Mouse (Mus musculus): ENCODE results near the gene Cnnm4. TPM values are rescaled to one million over a fixed set of nuclear protein-coding genes. Genes with fewer than 3 reads are reported as not detected.
A peak's percentile ranks its signal among the peaks of the same experiment; 100 is the strongest.

The Cnnm4 gene
- polyA plus RNA-seq, 1 experiment from 2014 or later, result 2.7 TPM

DNA sequence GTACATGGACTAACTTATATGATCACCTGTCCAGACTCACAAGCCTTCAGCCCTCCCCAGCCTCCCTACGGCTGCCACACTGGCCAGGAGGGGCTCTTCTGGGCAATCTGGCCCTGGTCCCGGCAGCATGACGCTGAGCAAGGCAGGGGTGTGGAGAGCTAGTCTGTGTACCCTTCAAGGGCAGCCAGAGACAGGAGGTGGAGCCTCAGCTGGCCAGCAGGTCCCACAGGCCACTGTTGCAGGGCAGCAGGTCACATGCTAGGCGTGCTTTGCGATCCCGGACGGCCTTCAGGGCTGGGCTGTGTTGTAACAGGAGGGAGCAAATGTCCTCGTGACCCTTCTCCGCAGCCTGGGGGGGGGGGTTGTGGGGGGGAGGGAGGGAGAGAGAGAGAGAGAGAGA lies 67.8 kb downstream of the Cnnm4 start, which contains the start of gene Gm42417:
TSS of gene Gm42417 (minus strand) at position 244 of the 400 bp plus-strand sequence.
- peak within 1 kb of the TSS; percentile 10; the same call in 1 of the 2 replicates for H3K27ac ChIP-seq (ENCODE audit: low read length)
- H3K4me3 ChIP-seq (ENCODE audit: low read depth, low read length), result no peak within 1 kb of the TSS
- WGBS (ENCODE audit: insufficient replicate concordance), result 57% methylated on average over 9 of the region's 9 CpGs
- no peak within 1 kb of the TSS for H3K9ac ChIP-seq (ENCODE audit: low read depth, low read length)
- peak; percentile 97 for ATAC-seq (ENCODE audit: low read depth)
- no peaks in the 10 kb centered on the region; the same call in 1 of the 2 replicates for H3K4me1 ChIP-seq (ENCODE audit: control insufficient read depth, low read depth, low read length)
- no peak within 1 kb of the TSS for H3K4me2 ChIP-seq (ENCODE audit: low read depth, low read length)
- no peaks in the 10 kb centered on the region for H3K27me3 ChIP-seq (ENCODE audit: control insufficient read depth, insufficient read depth, low read depth, low read length)
- H3K36me3 ChIP-seq (ENCODE audit: control insufficient read depth, insufficient read depth), result peaks cover 9% of the 10 kb centered on the region; the same call in 1 of the 2 replicates
- no peaks in the 10 kb centered on the region for H3K9me3 ChIP-seq (replicated peaks; ENCODE audit: control insufficient read depth, low read length)

DNA sequence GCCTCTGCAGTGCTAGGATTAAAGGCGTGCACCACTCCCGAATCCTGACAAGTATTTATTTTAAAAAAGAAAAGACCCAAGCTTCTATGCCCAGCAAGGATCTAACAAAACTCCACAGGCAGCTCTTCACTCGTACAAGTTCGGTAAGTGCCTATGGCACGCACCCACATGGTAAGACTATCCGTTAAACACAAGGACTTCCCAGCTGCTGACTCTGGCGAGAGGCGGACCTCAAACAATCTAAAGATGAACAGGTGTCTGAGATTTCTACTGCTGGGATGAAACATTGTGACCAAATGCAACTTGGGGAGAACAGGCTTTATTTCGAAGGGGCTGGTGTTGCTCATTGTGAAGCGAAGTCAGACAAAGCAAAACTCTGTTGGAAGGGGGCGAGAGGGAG lies 68.7 kb downstream of the Cnnm4 start:
- peaks cover 9% of the 10 kb centered on the region; the same call in 1 of the 2 replicates for H3K36me3 ChIP-seq (ENCODE audit: control insufficient read depth, insufficient read depth)
- no peak overlapping the region for H3K4me2 ChIP-seq (ENCODE audit: low read depth, low read length)
- WGBS (ENCODE audit: insufficient replicate concordance), result 80% methylated on average over 11 of the region's 11 CpGs

DNA sequence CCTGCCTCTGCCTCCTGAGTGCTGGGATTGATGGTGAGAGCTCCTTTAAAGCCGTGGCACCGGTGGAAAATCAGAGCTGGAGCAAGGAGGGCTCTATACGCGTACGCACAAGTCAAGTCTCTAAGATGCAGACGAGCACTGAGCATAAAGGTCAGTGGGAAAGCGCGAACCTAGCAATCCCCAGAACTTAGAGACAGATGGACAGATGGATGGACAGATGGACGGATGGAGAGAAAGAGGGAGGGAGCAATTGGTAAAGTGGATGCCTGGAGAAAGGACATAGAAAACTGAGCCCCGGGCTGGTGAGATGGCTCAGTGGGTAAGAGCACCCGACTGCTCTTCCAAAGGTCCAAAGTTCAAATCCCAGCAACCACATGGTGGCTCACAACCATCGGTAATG lies 69.4 kb downstream of the Cnnm4 start:
- no peak for ATAC-seq (ENCODE audit: low read depth)
- Histone ChIP-seq H3K36me3 (ENCODE audit: control insufficient read depth, insufficient read depth) (peaks cover 9% of the 10 kb centered on the region; the same call in 1 of the 2 replicates), H3K9ac (ENCODE audit: low read depth, low read length) (no peak overlapping the region), H3K4me2 (ENCODE audit: low read depth, low read length) (no peak overlapping the region), H3K27me3 (ENCODE audit: control insufficient read depth, insufficient read depth, low read depth, low read length) (no peaks in the 10 kb centered on the region), H3K9me3 (replicated peaks; ENCODE audit: control insufficient read depth, low read length) (no peaks in the 10 kb centered on the region), H3K27ac (ENCODE audit: low read length) (no peak overlapping the region), H3K4me3 (ENCODE audit: low read depth, low read length) (no peak overlapping the region), H3K4me1 (ENCODE audit: control insufficient read depth, low read depth, low read length) (peaks cover 4% of the 10 kb centered on the region)
- WGBS (ENCODE audit: insufficient replicate concordance), result 79% methylated on average over 12 of the region's 12 CpGs

More for the DNA sequence above, 68.7 kb downstream of the Cnnm4 start:
- no peak for ATAC-seq (ENCODE audit: low read depth)
- no peaks in the 10 kb centered on the region; the same call in 1 of the 2 replicates for H3K4me1 ChIP-seq (ENCODE audit: control insufficient read depth, low read depth, low read length)
- H3K27ac ChIP-seq (ENCODE audit: low read length), result no peak overlapping the region
- H3K9ac ChIP-seq (ENCODE audit: low read depth, low read length), result no peak overlapping the region
- no peaks in the 10 kb centered on the region for H3K27me3 ChIP-seq (ENCODE audit: control insufficient read depth, insufficient read depth, low read depth, low read length)
- H3K9me3 ChIP-seq (replicated peaks; ENCODE audit: control insufficient read depth, low read length), result no peaks in the 10 kb centered on the region
- H3K4me3 ChIP-seq (ENCODE audit: low read depth, low read length), result no peak overlapping the region

DNA sequence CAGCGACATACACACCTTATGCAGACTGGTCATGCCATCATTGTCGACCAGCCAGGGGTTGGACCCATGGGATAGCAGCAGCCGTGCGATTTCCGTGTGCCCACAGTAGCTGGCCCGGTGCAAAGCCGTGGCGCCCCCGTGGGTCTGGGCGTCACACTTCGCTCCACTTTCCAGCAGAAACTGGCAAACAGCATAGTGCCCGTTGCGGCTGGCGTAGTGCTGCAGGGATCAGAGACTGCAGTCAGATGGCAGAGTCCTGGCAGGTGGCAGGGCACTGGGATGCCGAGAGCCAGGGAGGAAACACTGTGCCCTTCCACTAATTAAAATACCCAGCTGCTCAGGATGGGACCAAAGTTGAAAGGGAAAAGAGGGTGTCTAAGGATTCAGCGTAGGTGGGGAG lies 70.4 kb downstream of the Cnnm4 start:
- H3K36me3 ChIP-seq (ENCODE audit: control insufficient read depth, insufficient read depth), result peaks cover 9% of the 10 kb centered on the region; the same call in 1 of the 2 replicates

DNA sequence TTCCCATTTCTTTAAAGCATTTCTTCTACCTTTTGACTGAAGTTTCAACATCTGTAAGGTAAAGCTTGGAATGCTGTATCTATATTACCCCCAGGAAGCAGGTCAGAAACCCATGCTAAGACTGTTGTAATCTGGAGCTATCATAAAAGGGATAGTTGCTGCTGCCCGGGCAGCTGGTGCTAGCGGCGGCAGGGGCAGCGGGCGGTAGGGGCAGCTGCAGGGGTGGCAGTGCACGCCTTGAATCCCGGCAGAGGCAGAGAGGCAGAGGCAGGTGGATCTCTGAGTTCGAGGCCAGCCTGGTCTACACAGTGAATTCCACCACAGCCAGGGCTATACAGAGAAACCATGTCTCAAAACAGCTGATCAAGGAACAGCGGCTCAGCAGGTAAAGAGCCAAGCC lies 71.5 kb downstream of the Cnnm4 start:
- Histone ChIP-seq H3K4me2 (ENCODE audit: low read depth, low read length) (no peak overlapping the region), H3K4me1 (ENCODE audit: control insufficient read depth, low read depth, low read length) (peaks cover 11% of the 10 kb centered on the region)
- no peak for ATAC-seq (ENCODE audit: low read depth)

More for the DNA sequence above, 70.4 kb downstream of the Cnnm4 start:
- no peak overlapping the region for H3K4me2 ChIP-seq (ENCODE audit: low read depth, low read length)
- ATAC-seq (ENCODE audit: low read depth), result no peak
- H3K27me3 ChIP-seq (ENCODE audit: control insufficient read depth, insufficient read depth, low read depth, low read length), result no peaks in the 10 kb centered on the region
- no peak overlapping the region for H3K27ac ChIP-seq (ENCODE audit: low read length)
- WGBS (ENCODE audit: insufficient replicate concordance), result 81% methylated on average over 16 of the region's 16 CpGs
- H3K4me3 ChIP-seq (ENCODE audit: low read depth, low read length), result no peak overlapping the region
- H3K9me3 ChIP-seq (replicated peaks; ENCODE audit: control insufficient read depth, low read length), result no peaks in the 10 kb centered on the region
- no peak overlapping the region for H3K9ac ChIP-seq (ENCODE audit: low read depth, low read length)
- H3K4me1 ChIP-seq (ENCODE audit: control insufficient read depth, low read depth, low read length), result peaks cover 11% of the 10 kb centered on the region

DNA sequence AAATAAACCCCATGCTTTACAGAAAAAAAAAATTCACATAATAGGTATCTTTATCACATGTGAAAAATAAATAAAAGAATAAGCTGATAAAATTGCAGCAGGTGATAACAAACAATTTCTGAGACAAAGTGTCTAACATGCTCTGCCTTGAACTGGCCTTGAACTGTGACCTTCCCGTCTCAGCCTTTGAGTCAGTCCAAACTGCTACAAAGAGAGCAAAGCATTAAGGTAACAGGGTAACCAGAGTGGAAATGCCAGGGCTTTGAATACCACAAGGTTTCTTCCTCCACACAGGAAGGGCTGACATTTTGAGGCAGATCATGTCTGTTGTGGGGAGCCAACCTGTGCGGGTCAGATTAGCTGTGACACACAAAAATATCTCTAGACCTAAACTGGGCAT lies 74.0 kb downstream of the Cnnm4 start:
- H3K27ac ChIP-seq (ENCODE audit: low read length), result no peak overlapping the region

More for the DNA sequence above, 71.5 kb downstream of the Cnnm4 start:
- Histone ChIP-seq H3K27me3 (ENCODE audit: control insufficient read depth, insufficient read depth, low read depth, low read length) (no peaks in the 10 kb centered on the region), H3K4me3 (ENCODE audit: low read depth, low read length) (no peak overlapping the region), H3K9ac (ENCODE audit: low read depth, low read length) (no peak overlapping the region), H3K9me3 (replicated peaks; ENCODE audit: control insufficient read depth, low read length) (no peaks in the 10 kb centered on the region), H3K27ac (ENCODE audit: low read length) (no peak overlapping the region), H3K36me3 (ENCODE audit: control insufficient read depth, insufficient read depth) (peaks cover 9% of the 10 kb centered on the region; the same call in 1 of the 2 replicates)
- WGBS (ENCODE audit: insufficient replicate concordance), result 80% methylated on average over 9 of the region's 9 CpGs

DNA sequence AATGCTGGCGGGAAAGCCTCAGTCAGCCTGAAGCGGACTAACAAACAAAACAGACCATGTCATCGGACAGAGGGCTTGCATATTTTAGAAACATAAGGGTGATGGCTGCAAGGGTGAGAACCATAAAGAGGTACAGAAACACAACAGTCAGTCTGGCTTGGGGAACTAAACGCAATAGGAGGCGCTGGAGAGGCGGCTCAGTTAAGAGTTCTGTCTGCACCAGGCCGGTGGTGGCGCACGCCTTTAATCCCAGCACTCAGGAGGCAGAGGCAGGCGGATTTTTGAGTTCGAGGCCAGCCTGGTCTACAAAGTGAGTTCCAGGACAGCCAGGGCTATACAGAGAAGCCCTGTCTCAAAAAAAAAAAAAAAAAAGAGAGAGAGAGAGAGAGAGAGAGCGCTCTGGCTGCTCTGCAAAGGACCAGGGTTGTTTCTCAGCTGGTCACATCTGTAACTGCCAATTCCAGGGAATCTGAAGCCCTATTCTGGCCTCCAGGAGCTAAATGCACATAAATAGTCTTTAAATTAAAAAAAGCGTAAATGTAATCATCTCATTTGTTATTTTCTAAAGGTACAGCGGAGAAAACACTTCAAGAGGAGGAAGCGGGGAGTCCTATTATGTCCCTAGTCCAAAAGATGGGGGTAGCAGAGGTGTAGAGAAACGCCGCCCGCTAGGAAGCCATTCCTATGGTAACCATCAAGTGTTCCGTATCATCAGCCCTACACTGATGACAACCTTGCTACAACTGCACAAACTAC lies 74.6 kb downstream of the Cnnm4 start:
- Histone ChIP-seq H3K36me3 (ENCODE audit: control insufficient read depth, insufficient read depth) (peaks cover 9% of the 10 kb centered on the region; the same call in 1 of the 2 replicates), H3K4me3 (ENCODE audit: low read depth, low read length) (peak overlapping the region; percentile 76), H3K27ac (ENCODE audit: low read length) (no peak overlapping the region), H3K9me3 (replicated peaks; ENCODE audit: control insufficient read depth, low read length) (no peaks in the 10 kb centered on the region), H3K9ac (ENCODE audit: low read depth, low read length) (peak overlapping the region; percentile 73), H3K4me2 (ENCODE audit: low read depth, low read length) (peak overlapping the region; percentile 88), H3K4me1 (ENCODE audit: control insufficient read depth, low read depth, low read length) (peaks cover 11% of the 10 kb centered on the region), H3K27me3 (ENCODE audit: control insufficient read depth, insufficient read depth, low read depth, low read length) (no peaks in the 10 kb centered on the region)
- no peak for ATAC-seq (ENCODE audit: low read depth)
- WGBS (ENCODE audit: insufficient replicate concordance), result 59% methylated on average over 19 of the region's 19 CpGs

More for the DNA sequence above, 74.0 kb downstream of the Cnnm4 start:
- Histone ChIP-seq H3K36me3 (ENCODE audit: control insufficient read depth, insufficient read depth) (peaks cover 9% of the 10 kb centered on the region; the same call in 1 of the 2 replicates), H3K4me2 (ENCODE audit: low read depth, low read length) (no peak overlapping the region), H3K27me3 (ENCODE audit: control insufficient read depth, insufficient read depth, low read depth, low read length) (no peaks in the 10 kb centered on the region), H3K4me3 (ENCODE audit: low read depth, low read length) (no peak overlapping the region), H3K9ac (ENCODE audit: low read depth, low read length) (no peak overlapping the region), H3K9me3 (replicated peaks; ENCODE audit: control insufficient read depth, low read length) (no peaks in the 10 kb centered on the region), H3K4me1 (ENCODE audit: control insufficient read depth, low read depth, low read length) (peaks cover 11% of the 10 kb centered on the region)
- ATAC-seq (ENCODE audit: low read depth), result no peak
- 43% methylated on average over 2 of the region's 2 CpGs for WGBS (ENCODE audit: insufficient replicate concordance)

DNA sequence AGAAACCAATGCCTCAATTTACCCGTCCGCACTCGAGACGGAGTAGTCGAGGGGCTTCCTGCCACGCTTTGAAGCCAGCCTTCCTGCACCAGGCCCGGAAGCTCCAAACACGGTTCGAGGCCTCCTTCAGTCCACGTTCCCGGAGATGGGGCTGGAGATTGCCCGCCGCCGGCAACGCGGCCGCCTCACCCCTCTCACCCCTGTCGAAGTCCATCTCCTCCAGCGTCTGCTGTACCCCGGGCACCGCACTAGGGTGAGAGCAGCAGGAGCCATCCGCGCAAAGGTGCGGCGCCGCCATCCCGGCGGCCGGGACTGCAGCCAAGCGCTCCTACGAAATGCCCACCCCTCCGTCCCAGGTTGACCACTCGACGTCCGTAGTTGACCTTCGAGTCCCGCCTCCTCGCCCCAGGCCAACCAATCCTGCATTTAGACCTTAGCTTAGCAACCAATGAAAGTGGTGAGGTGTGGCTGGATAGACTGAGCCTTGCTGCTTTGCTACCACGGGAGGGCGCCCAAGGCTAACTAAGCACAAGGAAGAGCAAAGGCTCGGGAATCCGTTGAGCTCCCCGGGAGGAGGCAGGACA lies 75.6 kb downstream of the Cnnm4 start, which contains the start of gene Ankrd39:
TSS of gene Ankrd39 (minus strand) at position 558 of the 584 bp plus-strand sequence.
- peak; percentile 100 for ATAC-seq (ENCODE audit: low read depth)
- Histone ChIP-seq H3K4me2 (ENCODE audit: low read depth, low read length) (peak within 1 kb of the TSS; percentile 88), H3K27me3 (ENCODE audit: control insufficient read depth, insufficient read depth, low read depth, low read length) (no peaks in the 10 kb centered on the region), H3K9ac (ENCODE audit: low read depth, low read length) (peak within 1 kb of the TSS; percentile 73), H3K4me1 (ENCODE audit: control insufficient read depth, low read depth, low read length) (peaks cover 11% of the 10 kb centered on the region), H3K36me3 (ENCODE audit: control insufficient read depth, insufficient read depth) (peaks cover 1% of the 10 kb centered on the region; the same call in 1 of the 2 replicates), H3K27ac (ENCODE audit: low read length) (peak within 1 kb of the TSS; percentile 14; the same call in 1 of the 2 replicates), H3K9me3 (replicated peaks; ENCODE audit: control insufficient read depth, low read length) (no peaks in the 10 kb centered on the region), H3K4me3 (ENCODE audit: low read depth, low read length) (peak within 1 kb of the TSS; percentile 76)
- WGBS (ENCODE audit: insufficient replicate concordance), result under 1% methylated on average over 43 of the region's 43 CpGs

Data from liver, embryonic 16.5 days (tissue).